Mouse (Mus musculus): ENCODE measurements around the gene Cyp26c1.

Cyp26c1 gene

GRCm38 (mm10) chr19:37685281-37685680 lies at the start of gene Cyp26c1:
TSS of gene Cyp26c1 (plus strand) at chr19:37685581.
- DNase-seq (ENCODE audit: low read depth, low spot score) = no peak

GRCm38 (mm10) chr19:37647994-37648393 lies 37.4 kb upstream of the Cyp26c1 start:
- peak; percentile 70 for DNase-seq (ENCODE audit: low read depth, low spot score)

GRCm38 (mm10) chr19:37650526-37650925 lies 34.9 kb upstream of the Cyp26c1 start:
- no peak for DNase-seq (ENCODE audit: low read depth, low spot score)

- DNase-seq (ENCODE audit: low read depth, low spot score) = no peak
Measured at GRCm38 (mm10) chr19:37654012-37654411, 31.4 kb upstream of the Cyp26c1 start.

GRCm38 (mm10) chr19:37656441-37656840 lies 28.9 kb upstream of the Cyp26c1 start:
- no peak for DNase-seq (ENCODE audit: low read depth, low spot score)

- DNase-seq (ENCODE audit: low read depth, low spot score) = peak; percentile 25
Measured at GRCm38 (mm10) chr19:37665256-37665655, 20.1 kb upstream of the Cyp26c1 start.

GRCm38 (mm10) chr19:37667855-37668594 lies 17.4 kb upstream of the Cyp26c1 start:
- no peak for DNase-seq (ENCODE audit: low read depth, low spot score)

- no peak for DNase-seq (ENCODE audit: low read depth, low spot score)
Measured at GRCm38 (mm10) chr19:37668657-37669056, 16.7 kb upstream of the Cyp26c1 start.

- no peak for DNase-seq (ENCODE audit: low read depth, low spot score)
Measured at GRCm38 (mm10) chr19:37669486-37669885, 15.9 kb upstream of the Cyp26c1 start.

GRCm38 (mm10) chr19:37673393-37673792 lies 12.0 kb upstream of the Cyp26c1 start:
- DNase-seq (ENCODE audit: low read depth, low spot score) = peak; percentile 95

GRCm38 (mm10) chr19:37686347-37686746 lies 966 bp downstream of the Cyp26c1 start:
- no peak for DNase-seq (ENCODE audit: low read depth, low spot score)

- DNase-seq (ENCODE audit: low read depth, low spot score) = no peak
Measured at GRCm38 (mm10) chr19:37686941-37687850, 1.8 kb downstream of the Cyp26c1 start.

- DNase-seq (ENCODE audit: low read depth, low spot score) = peak; percentile 79
Measured at GRCm38 (mm10) chr19:37689478-37689877, 4.1 kb downstream of the Cyp26c1 start.

GRCm38 (mm10) chr19:37690716-37691115 lies 5.3 kb downstream of the Cyp26c1 start:
- no peak for DNase-seq (ENCODE audit: low read depth, low spot score)

GRCm38 (mm10) chr19:37692879-37693278 lies 7.5 kb downstream of the Cyp26c1 start:
- DNase-seq (ENCODE audit: low read depth, low spot score) = no peak

GRCm38 (mm10) chr19:37695146-37695545 lies 9.8 kb downstream of the Cyp26c1 start:
- DNase-seq (ENCODE audit: low read depth, low spot score) = no peak

- no peak for DNase-seq (ENCODE audit: low read depth, low spot score)
Measured at GRCm38 (mm10) chr19:37695762-37696602, 10.6 kb downstream of the Cyp26c1 start.

- DNase-seq (ENCODE audit: low read depth, low spot score) = no peak
Measured at GRCm38 (mm10) chr19:37696603-37697334, 11.4 kb downstream of the Cyp26c1 start.

- DNase-seq (ENCODE audit: low read depth, low spot score) = no peak
Measured at GRCm38 (mm10) chr19:37697335-37697636, 11.9 kb downstream of the Cyp26c1 start.

GRCm38 (mm10) chr19:37697651-37698272 lies 12.4 kb downstream of the Cyp26c1 start, which contains the start of gene Cyp26a1:
TSS of gene Cyp26a1 (plus strand) at chr19:37697798.
- no peak for DNase-seq (ENCODE audit: low read depth, low spot score)
